Mouse (Mus musculus): ENCODE measurements around the gene Tmem208. TPM values are rescaled to one million over a fixed set of nuclear protein-coding genes. Genes with fewer than 3 reads are reported as not detected.
A peak's percentile ranks its signal among the peaks of the same experiment; 100 is the strongest.

Tmem208 gene
- total RNA-seq, 2 experiments from 2014 or later: 18.5 to 20.1 TPM

DNA sequence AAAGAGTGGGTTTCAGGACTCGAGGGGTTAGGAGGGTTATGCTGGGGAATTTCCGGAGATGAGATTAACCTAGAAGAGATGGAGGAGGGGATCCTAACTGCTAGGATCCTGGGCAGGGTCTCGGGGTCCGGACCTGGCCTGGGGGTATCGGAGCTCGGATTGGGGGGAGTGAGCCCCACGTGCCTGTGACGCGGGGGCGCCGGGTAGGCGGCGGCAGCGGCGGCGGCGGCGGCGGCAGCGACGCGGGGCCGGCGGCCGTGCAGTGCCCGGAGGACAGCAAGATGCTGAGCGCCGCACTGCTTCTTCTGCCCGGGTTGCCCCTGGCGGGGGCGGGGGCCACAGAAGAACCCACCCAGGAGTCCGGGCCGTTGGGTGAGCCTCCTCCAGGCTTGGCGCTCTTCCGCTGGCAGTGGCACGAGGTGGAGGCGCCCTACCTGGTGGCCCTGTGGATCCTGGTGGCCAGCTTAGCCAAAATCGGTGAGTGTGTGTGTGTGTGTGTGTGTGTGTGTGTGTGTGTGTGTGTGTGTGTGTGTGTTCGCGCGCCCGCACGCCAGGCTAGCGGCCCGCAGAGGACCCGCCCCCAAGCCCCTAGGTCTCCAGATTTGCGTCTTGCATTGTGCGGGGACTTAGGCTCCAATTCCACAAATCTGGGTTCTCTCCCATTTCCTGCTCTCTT, 23.1 kb downstream of the Tmem208 start:
- intact Hi-C loops (cut with DNase I): no loop called here

DNA sequence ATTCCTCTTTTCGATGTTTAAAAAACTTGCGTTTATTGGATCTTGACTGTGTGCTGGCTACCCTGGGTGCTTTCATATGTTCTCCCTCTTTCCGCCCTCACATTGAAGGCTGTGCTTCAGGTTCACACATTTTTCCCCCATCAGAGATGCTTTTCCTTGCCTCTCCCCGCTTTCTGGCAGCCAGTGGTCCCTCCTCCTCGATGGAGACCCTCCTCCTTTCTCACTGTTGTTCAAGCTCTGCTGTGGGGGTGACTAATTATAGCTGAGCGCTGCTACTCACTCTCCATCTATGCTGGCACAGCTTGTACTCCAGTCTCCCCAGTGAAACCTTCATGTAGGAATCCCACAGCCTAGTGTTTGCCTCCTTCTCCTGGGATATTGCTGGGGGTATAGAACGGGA, 24.0 kb downstream of the Tmem208 start:
- DNase-seq: no peak
- intact Hi-C loops (cut with DNase I): no loop called here

More for the DNA sequence above, 23.1 kb downstream of the Tmem208 start:
- no peak for DNase-seq

DNA sequence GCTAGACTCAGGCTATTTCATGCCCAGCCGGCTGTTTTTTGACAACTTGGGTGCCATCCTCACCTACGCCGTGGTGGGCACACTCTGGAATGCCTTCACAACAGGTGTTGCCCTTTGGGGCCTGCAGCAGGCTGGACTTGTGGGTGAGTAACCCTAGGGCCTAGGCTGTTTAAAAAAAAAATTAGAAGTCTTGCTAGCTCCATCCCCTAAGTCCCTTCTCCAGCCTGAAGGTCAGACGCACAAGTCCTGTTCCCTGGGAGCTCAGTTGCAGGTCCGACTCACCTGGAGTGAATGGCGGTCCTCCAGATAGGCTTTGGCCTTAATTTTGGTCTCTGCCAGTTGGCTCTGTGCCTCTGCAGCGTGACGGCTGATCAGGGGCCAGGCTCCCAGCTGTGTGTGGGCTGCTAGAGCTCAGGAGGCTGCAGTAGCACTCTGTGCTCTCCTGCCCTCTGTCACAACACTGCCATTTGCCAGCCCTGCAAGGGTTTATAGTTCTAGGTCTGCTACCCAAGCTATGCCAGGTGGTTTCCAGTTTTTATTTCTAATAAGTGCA, 27.5 kb downstream of the Tmem208 start:
- DNase-seq: no peak
- intact Hi-C loops (cut with DNase I): no loop called here

DNA sequence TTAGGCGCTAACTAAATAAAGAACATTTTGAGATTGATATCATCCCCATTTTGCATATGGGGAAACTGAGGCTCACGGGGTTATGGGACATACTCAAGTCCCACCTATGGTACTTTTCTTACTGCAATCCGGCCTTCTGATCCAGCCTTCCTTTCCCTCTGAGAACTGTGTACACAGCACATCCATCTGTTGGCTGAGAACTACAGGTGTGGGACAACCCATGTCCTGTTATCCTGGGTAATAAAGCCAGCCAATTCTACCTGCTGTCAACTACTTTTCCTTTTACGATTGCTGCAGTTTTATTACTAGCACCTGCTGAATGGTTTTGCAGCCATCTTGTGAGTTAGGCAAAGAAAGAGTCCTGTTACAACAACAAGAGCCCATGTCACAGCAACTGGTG, 28.4 kb downstream of the Tmem208 start:
- DNase-seq: no peak
- intact Hi-C loops (cut with DNase I): no loop called here

DNA sequence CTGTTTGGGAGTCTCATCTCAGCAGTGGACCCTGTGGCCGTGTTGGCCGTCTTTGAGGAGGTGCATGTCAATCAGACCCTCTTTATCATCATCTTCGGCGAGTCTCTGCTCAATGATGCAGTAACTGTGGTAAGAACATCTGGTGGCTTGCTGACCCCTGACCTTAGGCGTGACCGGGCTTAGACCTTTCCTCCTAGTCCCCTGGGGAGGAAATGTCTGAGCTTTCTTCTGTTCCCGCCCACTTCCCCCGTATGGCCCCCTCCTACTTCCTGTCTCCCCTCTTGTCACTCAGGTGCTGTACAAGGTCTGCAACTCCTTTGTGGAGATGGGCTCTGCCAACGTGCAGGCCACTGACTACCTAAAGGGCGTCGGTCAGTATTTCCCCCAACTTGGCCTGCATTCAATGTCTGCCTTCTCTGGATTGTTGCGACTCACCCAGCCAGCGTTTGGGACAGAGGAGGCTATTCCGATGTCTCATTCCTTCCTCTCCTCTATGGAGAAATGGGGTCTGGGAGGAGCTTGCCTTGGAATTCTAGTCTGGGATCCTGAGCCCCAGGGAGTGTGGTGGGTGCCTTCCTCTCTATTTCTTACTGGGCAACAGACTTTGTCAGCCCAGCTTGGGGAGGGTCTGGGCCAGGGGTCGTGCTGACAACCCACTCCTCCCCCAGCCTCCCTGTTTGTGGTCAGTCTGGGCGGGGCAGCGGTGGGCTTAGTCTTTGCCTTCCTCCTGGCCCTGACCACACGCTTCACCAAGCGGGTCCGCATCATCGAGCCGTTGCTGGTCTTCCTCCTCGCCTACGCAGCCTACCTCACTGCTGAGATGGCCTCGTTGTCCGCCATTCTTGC, 29.2 kb downstream of the Tmem208 start:
- intact Hi-C loops (cut with DNase I): no loop called here
- no peak for DNase-seq

DNA sequence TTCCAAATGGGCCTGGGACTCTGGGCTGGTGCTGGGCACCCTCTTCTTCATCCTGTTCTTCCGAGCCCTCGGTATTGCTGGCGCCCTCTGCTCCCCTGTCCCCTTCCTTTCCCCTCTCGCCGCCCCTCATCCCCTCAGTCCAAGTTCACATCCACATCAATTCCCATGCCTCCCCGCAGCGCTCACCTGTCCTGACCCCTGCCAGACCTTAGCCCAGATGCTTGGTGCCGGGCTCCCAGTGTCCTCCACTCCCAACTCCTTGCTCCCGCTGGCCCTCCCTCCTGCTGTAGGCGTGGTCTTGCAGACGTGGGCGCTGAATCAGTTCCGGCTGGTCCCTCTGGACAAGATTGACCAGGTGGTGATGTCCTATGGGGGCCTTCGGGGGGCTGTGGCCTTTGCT, 30.5 kb downstream of the Tmem208 start:
- no peak for DNase-seq
- intact Hi-C loops (cut with DNase I): no loop called here

DNA sequence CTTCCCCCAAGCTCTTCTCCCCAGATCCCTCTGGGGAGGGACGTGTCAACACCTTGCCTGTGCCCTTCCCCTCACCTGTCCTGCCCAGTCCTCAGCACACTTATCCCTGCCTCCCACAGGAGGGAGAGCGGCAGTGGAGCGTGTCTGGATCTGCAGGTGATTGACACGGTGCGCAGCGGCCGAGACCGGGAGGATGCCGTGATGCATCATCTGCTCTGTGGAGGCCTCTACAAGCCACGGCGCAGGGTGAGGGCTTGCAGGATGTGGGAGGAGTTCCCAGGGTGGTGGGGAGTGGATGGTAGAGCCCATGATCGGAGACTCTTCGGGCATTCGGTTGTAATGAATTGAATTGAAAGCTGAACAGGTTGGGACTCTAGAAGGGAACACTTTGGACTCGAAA, 33.1 kb downstream of the Tmem208 start:
- intact Hi-C loops (cut with DNase I): loop anchor here (2.0 kb wide), 1 partner anchor 38 kb away; no protein-coding TSS in a partner anchor
- DNase-seq: no peak

DNA sequence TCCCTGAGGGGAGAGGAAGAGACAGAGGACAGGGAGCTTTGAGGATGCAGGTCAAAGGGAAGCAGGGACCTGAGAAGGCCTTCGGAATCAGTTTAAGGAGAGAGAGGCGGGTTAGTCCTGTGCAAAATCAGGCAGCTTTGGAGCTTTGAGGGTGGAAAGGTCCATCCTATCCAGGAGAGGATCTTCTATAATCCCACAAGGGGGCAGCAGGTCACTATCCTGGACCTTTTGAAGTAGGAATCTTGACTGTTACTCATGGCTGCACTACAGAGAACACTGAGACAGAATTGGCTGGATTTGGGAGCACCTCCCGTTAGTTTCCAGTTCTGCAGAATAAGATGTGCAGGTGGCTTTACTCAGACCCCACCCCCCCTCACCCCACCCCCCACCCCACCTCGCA, 33.5 kb downstream of the Tmem208 start:
- intact Hi-C loops (cut with DNase I): loop anchor here (2.0 to 5.0 kb wide), 2 partner anchors 37 to 118 kb away; no protein-coding TSS in a partner anchor
- DNase-seq: no peak

DNA sequence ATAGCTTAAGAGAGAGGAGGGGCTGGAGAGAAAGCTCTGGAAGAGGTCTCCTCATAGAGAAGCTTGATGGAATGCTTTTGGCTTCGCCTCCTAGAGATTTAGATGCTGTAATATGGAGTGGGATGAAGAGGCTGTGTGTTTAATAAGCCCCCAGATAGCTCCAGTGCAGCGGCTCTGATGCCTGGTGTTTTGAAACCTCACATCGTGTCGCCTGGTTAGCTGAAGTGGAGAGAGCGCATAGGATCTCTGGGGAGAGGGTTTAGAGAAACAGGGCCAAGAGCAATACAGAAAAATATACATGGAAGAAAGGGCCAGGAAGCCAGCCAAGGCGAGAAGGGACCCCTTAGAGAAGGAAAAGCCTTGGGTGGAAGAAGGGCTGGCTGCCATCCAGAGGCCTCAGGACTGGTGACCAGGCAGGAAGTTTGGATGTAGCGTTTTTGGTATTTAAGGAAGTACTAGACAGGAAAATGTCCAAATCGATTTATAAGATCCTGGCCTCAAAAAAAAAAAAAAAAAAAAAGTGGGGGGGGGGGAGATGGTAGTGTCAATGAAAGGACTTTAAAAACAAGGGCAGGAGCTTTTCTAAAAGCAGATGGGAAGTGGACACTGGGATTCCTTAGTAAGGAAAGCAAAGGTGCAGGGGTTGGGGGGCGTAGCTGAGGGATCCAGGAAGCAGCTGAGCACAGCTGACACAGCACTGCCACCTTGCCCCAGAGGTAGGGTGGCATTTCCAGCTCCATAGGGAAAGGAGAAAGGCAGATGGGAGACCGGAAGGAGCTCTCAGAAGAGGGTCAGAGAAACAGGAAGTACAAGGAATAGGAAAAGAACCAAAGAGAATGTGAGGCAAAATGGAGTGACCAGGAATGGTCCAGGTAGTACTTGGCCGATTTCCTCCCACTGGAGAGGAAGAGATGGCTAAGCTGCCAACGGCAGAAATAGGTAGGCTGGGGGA, 35.9 kb downstream of the Tmem208 start:
- intact Hi-C loops (cut with DNase I): loop anchor here (5.0 kb wide), 1 partner anchor 115 kb away; no protein-coding TSS in a partner anchor
- DNase-seq: no peak

DNA sequence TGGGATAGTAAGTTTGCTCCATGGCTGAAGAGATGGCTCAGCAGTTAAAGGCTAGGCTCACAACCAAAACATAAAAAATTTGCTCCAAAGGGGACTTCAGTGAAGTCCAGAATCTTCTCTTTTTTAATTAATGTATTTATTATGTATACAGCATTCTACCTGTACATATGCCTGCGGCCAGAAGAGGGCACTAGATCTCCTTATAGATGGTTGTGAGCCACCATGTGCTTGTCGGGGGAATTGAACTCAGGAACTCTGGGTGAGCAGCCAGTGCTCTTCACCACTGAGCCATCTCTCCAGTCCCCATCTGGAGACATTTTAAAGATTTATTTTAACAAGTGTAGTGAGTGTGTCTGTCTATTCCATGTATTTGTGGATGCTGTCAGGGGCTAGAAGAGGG, 41.0 kb downstream of the Tmem208 start:
- DNase-seq: no peak
- intact Hi-C loops (cut with DNase I): no loop called here

DNA sequence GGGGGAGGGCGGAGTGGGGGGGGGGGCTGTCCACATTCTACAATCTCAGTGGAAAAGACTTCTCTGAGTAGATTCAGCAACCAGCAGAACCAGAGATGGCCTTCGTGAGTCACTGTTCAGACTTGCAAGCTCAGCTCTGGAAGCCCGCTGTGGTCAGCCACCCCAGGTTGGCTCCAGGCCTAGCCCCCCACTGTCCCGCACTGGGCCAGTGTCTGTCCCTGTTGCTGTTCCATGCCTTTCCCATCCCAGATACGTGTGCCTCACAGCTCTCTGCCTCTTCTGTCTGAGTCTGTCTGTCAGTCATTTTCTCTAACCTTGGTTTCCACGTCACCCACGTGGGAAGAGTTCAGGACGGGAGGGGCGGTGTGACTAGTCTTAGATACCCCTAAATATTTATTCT, 46.3 kb downstream of the Tmem208 start:
- DNase-seq: no peak
- intact Hi-C loops (cut with DNase I): no loop called here

DNA sequence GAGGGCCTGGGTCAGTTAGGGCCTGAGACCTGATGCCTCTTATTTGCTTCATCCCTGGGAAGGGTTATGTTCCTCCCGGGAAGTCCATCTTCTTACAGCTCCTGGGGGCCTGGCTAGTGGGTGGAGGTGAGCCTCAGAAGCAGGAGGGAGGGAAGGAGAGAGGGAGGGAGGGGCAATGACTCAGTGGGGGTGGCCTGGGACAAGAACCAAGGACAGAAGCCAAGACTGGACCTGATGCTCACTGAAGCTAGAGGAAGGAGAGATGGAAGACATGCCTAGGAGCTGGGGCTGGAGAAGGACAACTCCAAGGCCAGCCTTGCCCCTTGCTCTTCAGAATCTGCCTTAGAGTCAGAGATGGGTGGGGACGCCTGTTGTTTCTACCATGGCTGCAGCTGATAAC, 46.9 kb downstream of the Tmem208 start, which contains the start of gene Plekhg4:
Plekhg4 (plus strand) TSS at position 243 of the 400 bp plus-strand sequence.
- DNase-seq: no peak
- intact Hi-C loops (cut with DNase I): no loop called here

DNA sequence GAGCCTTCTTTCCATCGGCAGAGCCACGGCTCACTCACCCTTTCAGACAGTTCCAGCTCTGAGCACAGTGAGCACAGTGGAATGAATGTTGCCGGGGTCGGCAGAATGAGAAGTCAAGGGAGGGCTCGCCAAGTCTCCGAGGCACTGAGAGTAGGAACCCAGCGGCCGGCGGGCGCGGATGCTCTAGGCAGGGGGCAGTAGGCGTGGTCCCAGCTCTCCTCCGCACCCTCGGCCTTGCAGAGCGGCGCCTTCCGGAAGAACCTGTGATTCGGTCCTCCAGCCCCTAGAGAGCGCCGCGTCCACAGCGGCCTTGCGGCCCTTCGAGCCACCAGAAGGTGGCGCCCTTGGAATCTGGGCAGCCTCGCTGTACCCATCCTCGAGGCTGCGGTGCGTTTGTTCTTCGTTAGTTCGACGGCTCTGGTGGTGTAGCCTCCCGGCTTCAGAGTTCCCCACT, 48.4 kb downstream of the Tmem208 start:
- intact Hi-C loops (cut with DNase I): no loop called here
- DNase-seq: no peak

DNA sequence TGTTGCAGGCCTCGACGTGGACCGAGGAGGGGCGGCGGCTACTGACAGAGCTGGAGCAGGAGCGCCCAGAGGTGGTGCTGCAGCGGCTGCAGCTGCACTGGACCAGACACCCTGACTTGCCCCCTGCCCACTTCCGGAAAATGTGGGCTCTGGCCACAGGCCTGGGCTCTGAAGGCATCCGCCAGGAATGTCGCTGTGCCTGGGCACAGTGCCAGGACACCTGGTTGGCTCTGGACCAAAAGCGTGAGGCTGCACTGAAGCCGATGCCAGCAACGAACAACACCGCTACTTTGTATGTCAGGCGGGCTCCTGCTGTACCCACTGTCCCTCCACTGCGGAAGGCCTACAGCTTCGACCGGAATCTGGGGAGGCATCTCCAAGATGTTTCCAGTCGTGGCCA, 52.5 kb downstream of the Tmem208 start:
- DNase-seq: no peak

DNA sequence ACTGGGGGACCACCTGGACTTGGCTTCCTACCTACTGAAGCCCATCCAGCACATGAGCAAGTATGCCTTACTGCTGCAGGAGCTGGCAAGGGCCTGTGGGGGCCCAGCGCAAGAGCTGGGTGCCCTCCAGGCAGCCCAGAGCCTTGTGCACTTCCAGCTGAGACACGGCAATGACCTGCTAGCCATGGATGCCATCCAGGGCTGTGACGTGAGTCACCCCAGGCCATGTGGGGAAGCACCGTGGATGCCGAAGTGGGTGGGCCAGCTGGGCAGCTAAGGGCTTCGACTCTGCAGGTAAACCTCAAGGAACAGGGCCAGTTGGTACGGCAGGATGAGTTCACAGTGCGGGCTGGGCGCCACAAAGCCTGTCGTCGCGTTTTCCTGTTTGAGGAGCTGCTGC, 54.2 kb downstream of the Tmem208 start:
- DNase-seq: peak in 1 of 2 experiments; percentile 12
- intact Hi-C loops (cut with DNase I): no loop called here

More for the DNA sequence above, 52.5 kb downstream of the Tmem208 start:
- intact Hi-C loops (cut with DNase I): no loop called here

DNA sequence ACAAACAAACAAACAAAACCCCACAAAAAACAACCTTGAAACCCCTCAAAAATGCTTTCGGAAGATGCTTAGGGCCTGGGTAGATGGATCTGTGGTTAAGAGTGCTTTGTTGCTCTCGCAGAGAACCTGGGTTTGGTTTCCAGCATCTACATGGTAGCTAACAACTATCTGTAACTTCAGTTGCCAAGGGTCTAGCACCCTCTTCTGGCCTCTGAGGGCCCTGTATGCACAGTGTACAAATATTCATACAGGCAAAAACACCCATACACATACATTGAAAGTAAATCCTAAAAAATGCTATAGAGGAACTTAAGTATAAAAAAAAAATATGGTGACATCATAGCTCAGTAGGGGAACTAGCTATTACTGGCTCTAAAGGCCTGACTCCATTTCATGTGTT, 57.9 kb downstream of the Tmem208 start:
- no peak for DNase-seq
- intact Hi-C loops (cut with DNase I): no loop called here

Measured in gastrocnemius, postnatal 36 days (tissue).